Mouse (Mus musculus) E14TG2a.4 (cell line): ENCODE results near the gene Ppp1r10.

ENCODE experiments used
- CTCF ChIP-seq: conservative IDR thresholded peaks from 2 replicates; pipeline ENCODE4 v1.5.1; 2014; ENCODE audit warnings: low read length
- NANOG ChIP-seq: IDR thresholded peaks from 2 replicates; pipeline ENCODE4 v1.6.1; 2014; ENCODE audit warnings: borderline replicate concordance, low read length, mixed read lengths
- POU5F1 ChIP-seq: IDR thresholded peaks from 2 replicates; pipeline ENCODE4 v1.6.1; 2014; ENCODE audit warnings: low read length, borderline replicate concordance

- TF ChIP-seq CTCF (no peak), POU5F1 (no peak), NANOG (no peak)
These were observed 869 bp downstream of the Ppp1r10 start for GRCm38 (mm10) chr17:35917143-35917462.
